8 mouse cellular contexts compared by ENCODE assay signal in the genomic region with DNA sequence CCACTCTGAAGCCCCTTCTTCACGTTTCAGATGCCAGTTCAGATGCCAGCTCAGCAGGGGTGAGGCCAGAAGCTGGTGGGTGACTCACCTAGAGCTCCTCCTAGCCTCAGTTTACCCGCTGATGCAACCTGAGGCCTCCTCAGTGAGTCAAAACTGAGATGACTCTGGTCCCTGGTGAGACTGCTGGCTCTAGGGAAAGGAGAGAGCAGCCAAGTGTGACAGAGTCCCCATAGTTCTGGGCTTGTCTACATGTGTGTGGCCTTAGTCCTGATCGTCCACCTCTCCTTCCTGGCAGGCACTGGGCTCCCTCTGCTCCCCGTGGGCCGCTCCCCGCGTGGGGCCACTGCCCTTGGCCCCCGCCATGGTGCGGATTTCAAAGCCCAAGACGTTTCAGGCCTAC. TPM values are rescaled to one million over a fixed set of nuclear protein-coding genes. Genes with fewer than 3 reads are reported as not detected.
DNase-seq lines count a peak whose midpoint lies in the region; ATAC-seq and TF ChIP-seq lines count a peak whose summit lies in the region.

No protein-coding gene starts in this region.

- H3K4me2 ChIP-seq in forebrain, embryonic 15.5 days (replicated peaks) = peak overlapping the region; percentile 87
- peak overlapping the region; percentile 97 for H3K4me2 ChIP-seq in kidney, embryonic 16.5 days (replicated peaks; ENCODE audit: low read depth, low read length)
- peak overlapping the region; percentile 94 for H3K4me2 ChIP-seq in neural tube, embryonic 12.5 days (replicated peaks)

- no peaks in the 10 kb centered on the region for H3K9me3 ChIP-seq in forebrain, embryonic 15.5 days
- H3K9me3 ChIP-seq in kidney, embryonic 16.5 days (ENCODE audit: low read length) = no peaks in the 10 kb centered on the region
- no peaks in the 10 kb centered on the region for H3K9me3 ChIP-seq in neural tube, embryonic 12.5 days

- H3K27me3 ChIP-seq in heart, adult 2 months (ENCODE audit: control insufficient read depth, insufficient read depth, low read length) = no peaks in the 10 kb centered on the region
- no peaks in the 10 kb centered on the region for H3K27me3 ChIP-seq in forebrain, embryonic 15.5 days
- H3K27me3 ChIP-seq in kidney, embryonic 16.5 days (ENCODE audit: insufficient read depth, low read length) = no peaks in the 10 kb centered on the region
- H3K27me3 ChIP-seq in neural tube, embryonic 12.5 days (replicated peaks) = no peaks in the 10 kb centered on the region

- no peak for ATAC-seq in forebrain, embryonic 15.5 days (replicated peaks)
- no peak; the same call in 1 of the 2 replicates for ATAC-seq in kidney, embryonic 16.5 days (ENCODE audit: low FRiP score, low TSS enrichment)
- ATAC-seq in neural tube, embryonic 12.5 days (ENCODE audit: low FRiP score, low read depth) = no peak

- H3K79me2 ChIP-seq in heart, adult 2 months (replicated peaks; ENCODE audit: control insufficient read depth, insufficient read depth, low read length) = peaks cover 5% of the 10 kb centered on the region

- H3K4me1 ChIP-seq in heart, adult 2 months (ENCODE audit: control insufficient read depth, insufficient read depth, low read length) = peaks cover 12% of the 10 kb centered on the region
- peaks cover 10% of the 10 kb centered on the region for H3K4me1 ChIP-seq in bone marrow, adult 2 months (ENCODE audit: control insufficient read depth, insufficient read depth, low read length)
- peaks cover 52% of the 10 kb centered on the region for H3K4me1 ChIP-seq in forebrain, embryonic 15.5 days
- peaks cover 43% of the 10 kb centered on the region for H3K4me1 ChIP-seq in kidney, embryonic 16.5 days (ENCODE audit: insufficient read depth, low read length)
- H3K4me1 ChIP-seq in neural tube, embryonic 12.5 days = peaks cover 39% of the 10 kb centered on the region

- H3K36me3 ChIP-seq in heart, adult 2 months (ENCODE audit: control insufficient read depth, insufficient read depth, low read length) = peaks cover 5% of the 10 kb centered on the region
- no peaks in the 10 kb centered on the region; the same call in 1 of the 2 replicates for H3K36me3 ChIP-seq in forebrain, embryonic 15.5 days
- 0 out of 2 replicates have a peak, but pooled peaks cover 3% of the 10 kb centered on the region for H3K36me3 ChIP-seq in kidney, embryonic 16.5 days (ENCODE audit: insufficient read depth, low read length)
- H3K36me3 ChIP-seq in neural tube, embryonic 12.5 days = peaks cover 19% of the 10 kb centered on the region; the same call in 1 of the 2 replicates

- TF ChIP-seq EP300 in heart, adult 2 months (IDR thresholded peaks at IDR 0.05; ENCODE audit: insufficient read depth, low read depth, low read length) = no peak

- intact Hi-C loops in heart, adult 2 months (cut with DNase I) = loop anchor here (2.0 kb wide), 1 partner anchor 17 kb away; no protein-coding TSS in a partner anchor

- peak overlapping the region; percentile 84 for H3K4me3 ChIP-seq in heart, adult 2 months
- H3K4me3 ChIP-seq in bone marrow, adult 2 months (replicated peaks; ENCODE audit: control insufficient read depth, low read depth, low read length) = peak overlapping the region; percentile 83
- peak overlapping the region; percentile 64 for H3K4me3 ChIP-seq in forebrain, embryonic 15.5 days
- H3K4me3 ChIP-seq in kidney, embryonic 16.5 days (ENCODE audit: low read length) = peak overlapping the region; percentile 78
- H3K4me3 ChIP-seq in neural tube, embryonic 12.5 days = peak overlapping the region; percentile 65

- 32% methylated on average over 10 of the region's 10 CpGs for WGBS in heart, adult 2 months
- WGBS in bone marrow, adult 2 months = 41% methylated on average over 10 of the region's 10 CpGs
- 54% methylated on average over 10 of the region's 10 CpGs for WGBS in forebrain, embryonic 15.5 days
- whole genome bisulfite sequencing in kidney, embryonic 16.5 days = 30% methylated on average over 10 of the region's 10 CpGs
- WGBS in neural tube, embryonic 12.5 days = 54% methylated on average over 10 of the region's 10 CpGs

- no peak for TF ChIP-seq POLR2A in heart, adult 2 months (IDR thresholded peaks at IDR 0.05; ENCODE audit: insufficient read depth, low read depth, low read length)
- 0 out of 2 replicates have a peak, but pooled peaks have one; percentile 26 for TF ChIP-seq POLR2A in bone marrow, adult 2 months (IDR thresholded peaks at IDR 0.05; ENCODE audit: borderline replicate concordance, control insufficient read depth, low read depth, low read length)

- peak overlapping the region; percentile 97 for H3K9ac ChIP-seq in heart, adult 2 months (ENCODE audit: low read depth, low read length)
- H3K9ac ChIP-seq in forebrain, embryonic 15.5 days (replicated peaks) = peak overlapping the region; percentile 93
- H3K9ac ChIP-seq in kidney, embryonic 16.5 days (replicated peaks; ENCODE audit: low read length) = peak overlapping the region; percentile 93
- H3K9ac ChIP-seq in neural tube, embryonic 12.5 days = peak overlapping the region; percentile 84

- TF ChIP-seq CTCF in heart, adult 2 months (IDR thresholded peaks at IDR 0.05) = no peak
- no peak for TF ChIP-seq CTCF in bone marrow, adult 2 months (IDR thresholded peaks at IDR 0.05; ENCODE audit: control insufficient read depth, insufficient read depth, low read length)

- DNase-seq in heart, adult 2 months = peak; percentile 46 to 62
- DNase-seq in heart, adult 9 months (ENCODE audit: low spot score in 2 of 2) = no peak
- no peak for DNase-seq in embryo, embryonic 10.5 days (ENCODE audit: low spot score)
- no peak for DNase-seq in ovary, postnatal 10 days (ENCODE audit: low spot score)

- peak overlapping the region; percentile 99 for H3K27ac ChIP-seq in heart, adult 2 months
- H3K27ac ChIP-seq in bone marrow, adult 2 months (ENCODE audit: control insufficient read depth, insufficient read depth, low read depth, low read length, poor library complexity) = peak overlapping the region; percentile 88
- H3K27ac ChIP-seq in forebrain, embryonic 15.5 days (replicated peaks) = peak overlapping the region; percentile 92
- H3K27ac ChIP-seq in kidney, embryonic 16.5 days (ENCODE audit: low read length) = peak overlapping the region; percentile 80
- H3K27ac ChIP-seq in neural tube, embryonic 12.5 days = no peak overlapping the region; the same call in 1 of the 2 replicates

RNA-seq across cellular contexts. Expression of a gene that starts 0.7 kb away (rescaled TPM):
- total RNA-seq in heart, adult 2 months (2021) = 10 to 100 TPM; 60.2 to 89.9 TPM
- 115 and 144 TPM in 2 replicates for polyA plus RNA-seq in heart, adult 2 months (2012; rRNA removed)
- 236 and 411 TPM in 2 replicates for polyA plus RNA-seq in bone marrow, adult 2 months (2011; ENCODE audit: insufficient read depth, insufficient read length, low replicate concordance, missing spikeins)
- polyA plus RNA-seq in forebrain, embryonic 15.5 days (2015; fragmentation: Nextera tagmentation; extraction: Ambion mirVana) = 207 and 213 TPM in 2 replicates
- polyA plus RNA-seq in kidney, embryonic 16.5 days (2015; fragmentation: Nextera tagmentation; extraction: Ambion mirVana) = 95.8 and 101 TPM in 2 replicates
- polyA plus RNA-seq in neural tube, embryonic 12.5 days (2016; fragmentation: Nextera tagmentation; extraction: Ambion mirVana) = 160 and 169 TPM in 2 replicates

RNA-seq across cellular contexts. Expression of a gene that starts 3.8 kb away (rescaled TPM):
- total RNA-seq in heart, adult 2 months (2021) = under 1 TPM; 0.44 to 0.66 TPM
- 2.3 and 2.9 TPM in 2 replicates for polyA plus RNA-seq in heart, adult 2 months (2012; rRNA removed)
- polyA plus RNA-seq in bone marrow, adult 2 months (2011; ENCODE audit: insufficient read depth, insufficient read length, low replicate concordance, missing spikeins) = 7.5 and 13.7 TPM in 2 replicates
- 0.41 and 0.65 TPM in 2 replicates for polyA plus RNA-seq in forebrain, embryonic 15.5 days (2015; fragmentation: Nextera tagmentation; extraction: Ambion mirVana)
- 0.29 and 0.78 TPM in 2 replicates for polyA plus RNA-seq in kidney, embryonic 16.5 days (2015; fragmentation: Nextera tagmentation; extraction: Ambion mirVana)
- 0.68 and 0.72 TPM in 2 replicates for polyA plus RNA-seq in neural tube, embryonic 12.5 days (2016; fragmentation: Nextera tagmentation; extraction: Ambion mirVana)

RNA-seq across cellular contexts. Expression of a gene that starts 11.3 kb away (rescaled TPM):
- 1 to 10 TPM; 1.3 TPM for total RNA-seq in heart, adult 2 months (2021)
- polyA plus RNA-seq in heart, adult 2 months (2012; rRNA removed) = 4.3 and 75.7 TPM in 2 replicates
- 20.1 and 40.1 TPM in 2 replicates for polyA plus RNA-seq in bone marrow, adult 2 months (2011; ENCODE audit: insufficient read depth, insufficient read length, low replicate concordance, missing spikeins)
- polyA plus RNA-seq in forebrain, embryonic 15.5 days (2015; fragmentation: Nextera tagmentation; extraction: Ambion mirVana) = 1.5 and 1.7 TPM in 2 replicates
- polyA plus RNA-seq in kidney, embryonic 16.5 days (2015; fragmentation: Nextera tagmentation; extraction: Ambion mirVana) = 1.8 and 2.0 TPM in 2 replicates
- polyA plus RNA-seq in neural tube, embryonic 12.5 days (2016; fragmentation: Nextera tagmentation; extraction: Ambion mirVana) = 1.3 and 2.0 TPM in 2 replicates

RNA-seq across cellular contexts. Expression of a gene that starts 14.8 kb away (rescaled TPM):
- 10 to 100 TPM; 31.8 to 31.9 TPM for total RNA-seq in heart, adult 2 months (2021)
- 65.6 and 99.5 TPM in 2 replicates for polyA plus RNA-seq in heart, adult 2 months (2012; rRNA removed)
- polyA plus RNA-seq in bone marrow, adult 2 months (2011; ENCODE audit: insufficient read depth, insufficient read length, low replicate concordance, missing spikeins) = 90.6 and 130 TPM in 2 replicates
- 215 TPM in 2 replicates for polyA plus RNA-seq in forebrain, embryonic 15.5 days (2015; fragmentation: Nextera tagmentation; extraction: Ambion mirVana)
- polyA plus RNA-seq in kidney, embryonic 16.5 days (2015; fragmentation: Nextera tagmentation; extraction: Ambion mirVana) = 267 and 271 TPM in 2 replicates
- 293 and 310 TPM in 2 replicates for polyA plus RNA-seq in neural tube, embryonic 12.5 days (2016; fragmentation: Nextera tagmentation; extraction: Ambion mirVana)

RNA-seq across cellular contexts. Expression of a gene that starts 18.1 kb away (rescaled TPM):
- total RNA-seq in heart, adult 2 months (2021) = 10 to 100 TPM; 45.9 to 53.1 TPM
- polyA plus RNA-seq in heart, adult 2 months (2012; rRNA removed) = 111 and 120 TPM in 2 replicates
- 78.4 and 117 TPM in 2 replicates for polyA plus RNA-seq in bone marrow, adult 2 months (2011; ENCODE audit: insufficient read depth, insufficient read length, low replicate concordance, missing spikeins)
- polyA plus RNA-seq in forebrain, embryonic 15.5 days (2015; fragmentation: Nextera tagmentation; extraction: Ambion mirVana) = 101 and 102 TPM in 2 replicates
- polyA plus RNA-seq in kidney, embryonic 16.5 days (2015; fragmentation: Nextera tagmentation; extraction: Ambion mirVana) = 77.9 and 79.5 TPM in 2 replicates
- polyA plus RNA-seq in neural tube, embryonic 12.5 days (2016; fragmentation: Nextera tagmentation; extraction: Ambion mirVana) = 79.0 and 79.6 TPM in 2 replicates

Comparison
In these comparisons a context has a peak if more than half of its experiments do, and no peak if none do; other contexts are left out.
1. DNase-seq: peak in heart, adult 2 months (2 of 2); none in heart, adult 9 months (0 of 2), embryo, embryonic 10.5 days (single experiment) and ovary, postnatal 10 days (single experiment).
2. Peak in every context shown above with its lines, with median percentiles within 50 percentile points of each other: H3K4me3 ChIP-seq, H3K9ac ChIP-seq and H3K4me2 ChIP-seq.